Mouse (Mus musculus): ENCODE data around the gene Gm11549.
A peak's percentile ranks its signal among the peaks of the same experiment; 100 is the strongest.

DNA sequence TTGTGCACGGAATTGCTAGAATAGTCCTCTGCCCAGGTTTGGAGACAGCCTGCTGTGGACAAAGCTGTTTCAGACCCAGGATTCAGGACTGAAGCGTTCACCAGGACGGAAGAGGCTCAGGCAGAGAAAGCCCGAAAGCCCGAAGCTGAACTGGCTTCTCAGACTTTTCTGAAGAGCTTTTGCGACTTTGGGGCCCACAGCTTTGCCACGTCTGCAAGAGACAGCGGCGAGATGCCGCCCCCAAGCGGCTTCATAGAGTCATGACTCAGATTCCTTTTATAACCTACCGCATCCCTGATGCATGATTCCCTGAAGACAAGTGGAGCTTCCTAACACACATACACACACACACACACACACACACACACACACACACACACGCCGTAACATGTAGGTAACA is 24.9 kb downstream of the Gm11549 start:
- TF ChIP-seq CTCF (IDR thresholded peaks at IDR 0.05; ENCODE audit: extremely low read depth, insufficient read length, insufficient replicate concordance, low read depth, low read length) (peak; percentile 74), POLR2A (IDR thresholded peaks at IDR 0.05; ENCODE audit: low read depth, low read length) (no peak)
